Mouse (Mus musculus) v-Abl transformed pro-B cells (cell line): ENCODE results near the gene Pgls.

Source experiments
- in situ Hi-C, 2 experiments: fragments of 400-800 bp; cut with MboI; formaldehyde crosslinking; loops; one replicate each; pipeline ENCODE4 v1.15.1; 2025; ENCODE audit not compliant: unreplicated experiment in 2 of 2

The Pgls gene

DNA sequence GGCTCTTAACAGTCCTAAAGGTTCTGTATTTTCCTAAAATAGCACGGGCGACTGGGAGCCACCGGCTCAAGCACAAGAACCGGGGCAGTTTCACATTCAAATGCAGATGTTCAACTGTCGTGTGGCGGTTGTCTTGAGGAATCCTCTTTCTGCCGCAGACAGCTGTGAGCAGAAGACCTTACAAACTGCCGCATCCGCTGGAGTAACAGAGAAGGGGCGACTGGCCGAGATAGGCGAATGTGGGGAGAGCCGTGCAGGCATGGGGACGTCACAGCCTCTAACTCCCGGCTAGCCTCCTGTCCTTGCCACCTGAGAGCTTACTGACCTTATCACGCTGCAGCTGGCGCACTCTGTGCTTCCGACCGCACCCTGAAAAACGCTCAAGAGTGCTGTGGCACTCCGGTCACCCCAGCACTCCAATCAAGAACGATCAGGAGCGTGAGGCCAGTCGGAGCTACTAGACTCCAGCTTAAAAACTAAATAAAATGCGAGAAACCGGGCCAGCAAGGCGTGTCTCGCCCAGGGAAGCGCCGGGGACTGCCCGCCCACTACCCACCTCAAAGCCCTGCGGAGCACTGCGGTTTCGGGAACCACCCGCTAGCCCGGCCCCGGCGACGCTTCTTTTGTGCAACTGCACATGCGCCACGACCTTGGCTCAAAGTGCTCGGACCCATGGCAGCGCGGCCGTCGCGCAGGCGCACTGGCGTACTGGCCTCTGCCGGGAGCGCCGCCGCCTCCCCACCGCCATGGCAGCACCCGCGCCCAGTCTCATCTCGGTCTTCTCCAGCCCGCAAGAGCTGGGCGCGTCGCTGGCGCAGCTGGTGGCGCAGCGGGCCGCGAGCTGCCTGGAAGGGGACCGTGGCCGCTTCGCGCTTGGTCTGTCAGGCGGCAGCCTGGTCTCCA is at the start of gene Pgls:
Pgls (plus strand) TSS at position 706 of the 903 bp plus-strand sequence.
- in situ Hi-C loops, result no loop called here

DNA sequence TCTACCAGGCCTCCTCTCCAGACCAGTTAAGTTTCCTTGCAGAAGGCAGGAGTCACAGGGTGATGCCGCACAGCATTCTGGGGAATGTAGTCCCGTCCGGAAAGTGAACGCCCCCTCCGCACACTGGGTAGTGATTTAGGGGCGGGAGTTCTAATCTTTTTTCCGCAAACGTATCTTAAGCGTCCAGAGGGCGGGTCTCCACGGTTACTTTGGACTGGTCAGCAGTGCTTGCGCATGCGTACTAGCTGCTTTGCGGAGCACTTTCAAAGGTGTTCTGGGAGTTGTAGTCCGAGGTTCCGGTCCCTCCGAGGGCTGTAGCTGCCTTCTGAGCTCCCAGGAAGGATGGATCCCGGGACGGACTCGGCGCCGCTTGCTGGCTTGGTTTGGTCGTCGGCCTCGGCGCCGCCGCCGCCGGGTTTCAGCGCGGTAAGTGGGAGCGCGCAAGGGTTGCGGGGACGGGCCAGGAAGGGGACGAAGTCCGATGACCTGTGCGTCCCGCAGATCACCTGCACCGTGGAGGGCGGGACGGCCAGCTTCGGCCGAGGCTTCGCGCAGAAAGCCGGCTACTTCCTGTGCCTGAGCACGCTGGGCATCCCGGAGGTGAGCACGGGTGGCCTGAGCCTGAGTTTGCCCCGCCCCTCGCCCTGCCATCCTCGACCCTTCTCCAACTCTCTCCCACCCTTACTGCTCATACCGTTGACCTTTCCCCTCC is 49.2 kb upstream of the Pgls start, which contains the start of gene Mvb12a:
Mvb12a (plus strand) TSS at position 291 of the 712 bp plus-strand sequence.
- in situ Hi-C loops, result no loop called here

DNA sequence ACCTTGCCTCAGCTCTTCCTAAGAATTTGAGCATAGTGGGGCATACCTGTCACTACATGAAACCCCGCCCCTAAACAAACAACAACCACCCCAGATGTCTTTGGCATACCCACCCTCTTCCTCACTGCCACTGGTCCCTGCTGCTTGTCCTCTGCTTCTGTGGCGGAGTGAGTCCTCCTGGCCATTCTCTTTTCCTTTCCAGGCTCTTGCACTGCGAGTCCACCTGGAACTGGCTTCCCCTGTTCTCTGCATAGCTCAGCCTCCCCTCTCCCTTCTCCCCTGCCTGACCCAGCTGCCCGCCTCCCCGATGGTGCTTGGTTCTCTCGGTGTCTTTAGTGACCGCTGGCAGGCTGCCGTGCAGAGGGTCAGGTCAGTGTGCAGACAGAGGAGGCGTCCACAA is 48.2 kb upstream of the Pgls start:
- in situ Hi-C loops, result no loop called here

DNA sequence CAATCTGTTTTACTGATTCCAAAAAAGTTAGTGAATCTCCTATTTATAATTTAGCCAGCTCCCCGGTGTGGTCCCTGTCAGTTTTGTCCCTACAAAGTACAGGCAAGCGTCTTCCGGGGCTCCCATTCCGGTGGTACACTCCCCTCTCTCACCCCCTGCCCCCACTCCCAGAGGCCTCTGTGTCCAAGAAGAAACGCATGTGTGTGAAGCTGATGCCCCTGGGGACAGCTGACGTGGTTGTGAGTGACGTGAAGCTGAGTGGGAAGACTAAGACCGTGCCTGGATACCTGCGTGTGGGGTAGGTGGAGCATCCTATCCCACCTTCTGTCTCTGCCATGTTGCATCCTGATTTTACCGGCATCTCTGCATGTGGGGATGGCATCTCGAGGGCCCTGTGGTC is 46.9 kb upstream of the Pgls start:
- in situ Hi-C loops, result no loop called here

DNA sequence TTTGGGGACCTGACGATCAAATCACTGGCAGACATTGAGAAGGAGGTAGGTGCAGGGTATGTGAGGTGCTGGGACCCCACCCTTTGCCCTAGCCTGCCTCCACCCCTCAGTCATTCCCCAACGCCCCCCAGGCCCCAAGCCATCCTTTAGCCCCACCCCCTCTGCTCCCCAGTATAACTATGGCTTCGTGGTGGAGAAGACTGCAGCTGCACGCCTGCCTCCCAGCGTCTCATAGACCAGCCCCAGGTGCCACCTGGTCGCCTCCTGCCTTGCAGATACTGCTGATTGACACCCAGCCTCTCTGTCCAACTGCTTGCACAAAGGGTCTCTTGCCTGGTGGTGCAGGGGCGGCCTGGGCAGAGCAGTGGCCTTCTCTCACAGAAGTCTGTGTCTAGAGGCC is 44.4 kb upstream of the Pgls start:
- in situ Hi-C loops, result no loop called here

DNA sequence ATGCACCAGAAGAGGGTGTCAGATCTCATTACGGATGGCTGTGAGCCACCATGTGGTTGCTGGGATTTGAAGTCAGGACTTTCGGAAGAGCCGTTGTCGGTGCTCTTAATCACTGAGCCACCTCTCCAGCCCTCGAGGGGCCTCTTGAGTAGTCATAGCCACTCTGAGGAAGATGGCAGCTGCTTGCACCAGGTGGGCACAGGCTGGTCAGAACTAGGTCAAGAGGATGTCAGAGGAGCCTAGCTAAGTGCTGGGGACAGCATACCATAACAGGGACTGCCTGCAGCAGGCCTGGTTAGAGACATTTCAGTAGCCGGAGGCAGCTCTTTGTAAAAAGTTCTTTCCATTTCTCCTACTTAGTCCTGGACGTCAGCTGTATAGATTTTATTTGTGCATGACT is 41.2 kb upstream of the Pgls start:
- in situ Hi-C loops, result loop anchor here in 1 of 2 experiments (10.0 kb wide), 1 partner anchor 184 kb away; no protein-coding TSS in a partner anchor

DNA sequence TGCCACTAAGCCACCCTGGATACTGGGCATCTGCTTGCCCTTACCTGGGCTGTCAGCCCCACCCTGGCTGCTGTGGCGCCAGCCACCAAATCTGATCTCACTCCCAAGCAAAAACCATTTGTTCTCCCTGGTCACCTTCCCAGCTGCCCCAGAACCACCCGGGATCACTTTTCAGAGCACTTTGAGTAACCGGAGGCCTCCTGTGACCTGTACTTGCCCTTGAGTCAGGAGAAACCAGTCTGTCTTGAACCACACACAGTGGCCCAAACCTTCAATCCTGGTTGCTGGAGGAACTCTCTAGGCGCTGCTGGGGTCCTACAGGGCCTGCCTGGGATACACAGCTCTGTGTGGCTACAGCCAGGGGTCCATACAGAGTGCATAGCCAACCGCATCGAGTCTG is 39.2 kb upstream of the Pgls start:
- in situ Hi-C loops, result loop anchor here in 1 of 2 experiments (10.0 kb wide), 1 partner anchor 182 kb away; no protein-coding TSS in a partner anchor

DNA sequence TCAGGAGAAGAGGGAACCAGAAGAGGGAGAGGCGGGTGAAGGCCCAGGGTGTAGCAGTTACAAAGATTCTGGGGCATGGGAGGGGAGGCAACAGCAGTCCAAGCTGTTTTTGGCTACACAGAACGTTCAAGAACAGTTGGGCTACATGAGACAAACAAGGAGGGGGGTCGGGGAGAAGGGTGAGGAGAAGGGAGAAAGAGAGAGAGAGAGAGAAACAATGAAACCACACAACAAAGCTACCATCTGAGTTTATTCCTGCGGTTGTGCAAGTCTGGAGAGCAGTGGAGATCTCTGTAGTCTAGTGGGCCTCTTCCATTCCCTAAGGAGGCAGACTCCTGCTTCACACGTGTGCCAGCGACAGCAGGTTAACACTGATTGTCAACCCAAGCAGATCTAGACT is 38.0 kb upstream of the Pgls start:
- in situ Hi-C loops, result loop anchor here in 1 of 2 experiments (10.0 kb wide), 1 partner anchor 181 kb away; no protein-coding TSS in a partner anchor

DNA sequence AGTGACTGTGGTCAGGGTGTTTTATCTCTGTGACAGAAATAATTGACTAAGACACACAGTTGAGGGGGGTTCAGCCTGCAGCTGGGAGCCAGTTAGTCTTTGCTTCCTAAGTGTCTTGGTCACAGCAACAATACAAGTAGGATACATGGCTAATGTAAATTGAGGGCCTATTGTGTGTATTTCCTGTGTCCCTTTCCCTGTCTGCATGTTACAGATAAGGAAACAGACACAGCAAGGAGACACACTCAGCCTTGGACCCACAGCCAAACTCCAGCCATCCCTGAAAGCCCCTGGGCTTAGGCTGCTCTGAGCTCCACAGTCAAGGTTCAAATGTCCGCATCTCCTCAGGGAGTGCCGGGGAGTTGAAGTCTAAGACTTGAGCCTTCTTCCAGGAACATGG is 37.3 kb upstream of the Pgls start:
- in situ Hi-C loops, result loop anchor here in 1 of 2 experiments (10.0 kb wide), 1 partner anchor 180 kb away; no protein-coding TSS in a partner anchor

DNA sequence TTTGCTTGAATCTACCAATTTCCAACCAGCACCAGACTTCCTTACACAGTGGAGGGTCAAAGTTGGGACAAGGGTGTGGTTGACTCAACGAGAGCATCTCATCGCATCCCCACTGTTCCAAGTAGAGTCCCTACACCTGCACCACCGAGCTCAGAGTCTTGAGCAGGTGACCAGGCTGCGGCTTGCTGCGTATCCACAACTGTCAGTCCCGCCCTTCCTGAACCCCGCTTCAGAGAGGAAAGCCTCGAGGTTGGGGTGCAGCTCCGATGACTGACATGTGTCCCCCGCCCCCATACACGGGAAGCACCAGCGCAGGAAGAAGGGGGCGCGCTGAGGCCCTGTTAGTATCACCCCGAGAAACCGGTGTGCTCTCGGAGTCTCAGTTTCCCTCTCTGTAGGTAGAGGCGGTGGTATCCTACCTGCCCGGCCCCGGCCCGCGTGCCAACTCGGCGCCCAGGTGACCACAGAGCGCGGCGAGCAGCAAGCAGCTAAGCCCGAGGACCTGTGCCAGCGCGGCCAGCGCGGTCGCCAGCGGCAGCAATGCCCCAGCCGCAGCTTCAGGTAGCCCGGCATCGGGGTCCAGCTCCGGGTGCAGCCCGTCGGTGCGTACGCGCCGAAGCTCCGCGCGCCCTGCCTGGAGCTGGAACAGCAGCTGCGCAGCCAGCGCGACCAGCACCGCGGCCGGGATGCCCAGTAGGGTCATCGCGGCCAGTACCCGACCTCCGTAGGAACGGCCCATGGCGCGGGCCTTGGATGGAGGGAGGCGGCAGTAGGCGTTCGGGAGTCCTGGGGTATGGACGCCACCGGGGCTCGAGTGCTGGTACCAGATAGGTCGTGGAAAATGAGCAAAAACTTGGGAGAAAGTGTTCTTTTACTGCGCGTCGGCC is 33.7 kb upstream of the Pgls start, which contains the start of gene Tmem221:
Tmem221 (minus strand) TSS at position 801 of the 887 bp plus-strand sequence.
- in situ Hi-C loops, result loop anchor here in 1 of 2 experiments (10.0 kb wide), 1 partner anchor 176 kb away; no protein-coding TSS in a partner anchor

DNA sequence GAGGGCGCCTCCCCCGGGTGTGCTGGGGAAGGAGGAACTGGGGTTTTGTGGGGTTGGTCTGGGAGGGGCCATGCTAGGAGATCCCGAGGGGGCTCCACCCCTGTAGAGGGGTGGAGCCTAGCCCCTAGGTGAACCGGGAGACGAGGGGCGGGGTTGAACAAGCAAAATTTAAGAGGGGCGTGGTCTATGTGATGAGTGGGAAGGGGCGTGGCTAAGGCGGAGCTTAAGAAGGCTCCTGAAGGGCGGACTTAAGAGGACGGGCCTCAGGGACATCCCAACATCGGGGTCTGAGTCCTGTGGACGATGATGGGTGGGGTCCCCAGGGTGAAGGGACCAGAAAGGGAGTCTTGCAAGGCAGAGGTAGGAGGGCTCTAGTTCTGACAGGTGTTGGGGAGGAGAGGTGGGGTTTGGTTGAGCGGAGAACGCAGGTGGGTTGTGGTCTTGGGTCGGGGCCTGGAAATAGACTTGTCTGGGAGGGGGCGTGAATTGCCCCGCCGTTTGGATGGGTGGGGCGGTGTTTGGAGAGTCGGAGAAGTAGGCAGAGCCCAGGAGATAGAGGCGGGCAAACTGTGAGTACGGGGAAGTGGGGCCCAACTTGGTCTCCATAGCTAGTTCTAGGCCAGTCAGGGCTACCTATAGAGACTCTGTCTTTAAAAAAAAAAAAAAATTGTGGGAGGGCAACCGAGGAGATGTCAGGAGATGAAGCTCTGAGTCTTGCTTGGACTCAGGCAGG is 32.9 kb upstream of the Pgls start:
- in situ Hi-C loops, result loop anchor here in 1 of 2 experiments (10.0 kb wide), 1 partner anchor 176 kb away; no protein-coding TSS in a partner anchor

DNA sequence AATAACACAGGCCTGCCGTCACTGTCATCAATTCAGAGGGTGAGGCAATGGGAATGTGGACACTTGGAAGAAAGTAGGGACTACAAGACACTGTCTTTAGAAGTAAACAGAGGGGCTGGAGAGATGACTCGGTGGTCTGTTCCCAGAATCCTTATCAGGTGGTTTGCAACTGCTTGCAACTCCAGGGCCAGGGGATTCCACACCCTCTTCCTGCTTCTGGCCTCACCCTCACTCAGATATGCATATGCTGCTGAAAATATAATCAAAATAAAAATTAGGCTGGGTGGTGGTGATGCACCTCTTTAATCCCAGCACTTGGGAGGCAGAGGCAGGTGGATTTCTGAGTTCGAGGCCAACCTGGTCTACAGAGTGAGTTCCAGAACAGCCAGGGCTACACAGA is 31.9 kb upstream of the Pgls start:
- in situ Hi-C loops, result loop anchor here (5.0 kb wide), 3 partner anchors 37 to 102 kb away; partner anchors contain the start of gene Fam129c (in 2 of the 2)

DNA sequence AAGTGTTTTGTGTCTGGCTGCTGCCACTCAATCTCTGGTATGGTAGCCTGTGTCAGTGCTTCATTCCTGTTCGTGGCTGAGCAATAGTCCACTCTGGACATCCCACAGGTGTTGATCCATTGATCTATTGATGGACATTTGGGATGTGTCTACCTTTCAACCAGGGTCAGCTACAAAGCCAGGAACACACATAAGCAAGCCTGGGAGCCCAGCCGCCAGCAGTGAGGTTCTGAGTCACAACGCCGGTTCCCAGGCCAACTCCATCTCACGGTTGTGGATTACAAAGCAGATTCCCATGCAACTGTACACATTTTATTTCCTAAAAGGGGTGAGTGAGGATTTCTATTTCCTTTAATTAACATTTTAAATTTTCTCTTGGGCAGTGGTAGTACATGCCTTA is 31.2 kb upstream of the Pgls start:
- in situ Hi-C loops, result loop anchor here (5.0 kb wide), 3 partner anchors 37 to 102 kb away; partner anchors contain the start of gene Fam129c (in 2 of the 2)

DNA sequence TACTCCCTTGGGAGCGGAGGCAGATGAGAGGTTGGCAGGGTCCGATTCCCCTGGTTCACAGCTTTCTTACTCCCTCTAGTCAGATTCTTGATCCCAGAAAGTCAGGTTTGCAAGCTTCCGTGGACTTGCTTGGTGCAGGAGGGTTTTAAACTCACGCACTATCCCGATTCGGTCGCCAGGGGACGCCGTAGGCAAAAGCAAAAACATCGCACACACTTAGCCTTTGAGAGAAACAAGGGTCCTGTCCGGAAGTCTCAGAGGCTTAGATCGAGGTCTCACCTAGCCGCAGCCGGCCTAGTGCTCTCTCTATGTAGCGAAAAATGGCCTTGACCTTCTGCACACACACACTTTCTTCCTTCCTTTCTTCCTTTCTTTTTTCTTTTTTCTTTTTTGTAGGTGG is 30.6 kb upstream of the Pgls start:
- in situ Hi-C loops, result loop anchor here (5.0 kb wide), 3 partner anchors 36 to 101 kb away; partner anchors contain the start of gene Fam129c (in 2 of the 2)

DNA sequence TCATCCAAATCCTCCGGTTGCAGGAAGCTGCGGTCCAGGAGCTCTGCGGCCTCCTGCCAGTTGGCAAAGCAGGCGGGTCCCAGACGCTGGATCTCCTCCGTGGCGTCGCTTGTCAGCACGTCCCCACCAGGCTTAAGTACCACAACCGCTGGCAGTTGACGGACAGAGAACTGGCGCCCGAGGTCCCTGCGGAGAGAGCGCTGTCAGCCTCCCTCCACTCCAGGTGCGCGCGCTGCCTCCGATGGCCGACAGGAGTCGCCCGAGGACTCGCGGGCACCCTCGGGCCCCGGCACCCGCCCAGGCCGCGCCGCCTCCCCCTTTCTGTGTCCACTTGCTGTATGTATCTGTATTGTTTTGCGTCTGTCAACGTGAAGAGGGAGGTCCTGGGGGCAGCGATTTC is 29.2 kb upstream of the Pgls start:
- in situ Hi-C loops, result loop anchor here (5.0 kb wide), 3 partner anchors 35 to 100 kb away; partner anchors contain the start of gene Fam129c (in 2 of the 2)

DNA sequence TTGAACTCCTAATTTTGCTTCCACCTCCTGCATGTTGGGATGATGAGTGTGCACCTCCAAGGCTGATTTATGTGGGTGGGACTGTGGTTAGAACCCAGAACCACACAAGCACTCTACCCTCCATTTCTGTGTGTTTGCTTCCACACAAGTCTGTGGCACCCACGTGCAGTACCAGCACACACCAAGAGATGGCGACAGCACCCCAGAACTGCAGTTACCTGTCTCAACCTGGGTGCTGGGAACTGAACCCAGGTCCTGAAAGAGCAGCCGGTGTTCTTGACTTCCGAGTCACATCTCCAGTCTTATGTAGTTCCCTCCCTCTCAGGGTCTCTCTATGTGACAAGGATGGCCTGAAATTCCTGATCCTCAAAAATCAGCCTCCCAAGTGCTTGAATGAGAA is 28.0 kb upstream of the Pgls start:
- in situ Hi-C loops, result loop anchor here (5.0 kb wide), 3 partner anchors 33 to 98 kb away; partner anchors contain the start of gene Fam129c (in 2 of the 2)

DNA sequence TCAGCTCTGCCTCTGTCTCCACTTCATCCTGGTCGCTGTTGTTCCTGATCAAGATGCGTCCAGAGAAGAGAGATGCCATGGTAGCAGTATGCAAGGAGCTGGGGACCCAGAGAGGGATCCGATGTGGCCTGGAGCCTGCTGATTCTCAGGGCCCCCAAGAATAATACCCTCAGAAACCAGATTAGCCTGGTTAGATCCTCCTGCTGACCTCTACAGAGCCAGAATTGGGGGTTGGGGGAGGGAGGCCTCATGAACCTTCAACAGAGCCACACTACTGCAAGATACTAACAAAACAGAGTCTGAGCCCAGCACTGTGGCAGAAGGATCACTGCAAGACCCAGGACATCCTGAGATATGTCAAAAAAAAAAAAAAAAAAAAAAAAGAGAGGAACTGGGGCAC is 25.5 kb upstream of the Pgls start, which contains the start of gene Nxnl1:
Nxnl1 (minus strand) TSS at position 101 of the 400 bp plus-strand sequence.
- in situ Hi-C loops, result no loop called here

DNA sequence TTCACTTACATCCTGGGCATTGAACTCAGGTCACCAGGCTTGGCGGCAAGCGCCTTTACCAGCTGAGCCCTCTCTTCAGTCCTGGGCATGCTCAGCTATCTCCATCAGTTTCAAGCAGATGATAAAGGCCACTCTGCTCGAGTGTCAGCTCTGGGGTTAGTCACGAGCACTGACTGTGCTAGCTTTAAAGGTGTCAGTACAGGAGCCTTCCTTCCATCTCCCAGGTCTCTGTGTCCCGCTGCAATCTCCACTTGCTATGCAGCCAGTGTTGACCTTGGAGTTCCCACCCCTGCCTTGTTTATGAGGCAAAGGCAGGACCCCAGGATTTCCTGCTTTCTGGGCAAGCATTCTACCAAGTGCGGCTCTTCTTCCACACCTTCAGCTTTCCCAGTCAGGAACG is 24.4 kb upstream of the Pgls start:
- in situ Hi-C loops, result no loop called here

DNA sequence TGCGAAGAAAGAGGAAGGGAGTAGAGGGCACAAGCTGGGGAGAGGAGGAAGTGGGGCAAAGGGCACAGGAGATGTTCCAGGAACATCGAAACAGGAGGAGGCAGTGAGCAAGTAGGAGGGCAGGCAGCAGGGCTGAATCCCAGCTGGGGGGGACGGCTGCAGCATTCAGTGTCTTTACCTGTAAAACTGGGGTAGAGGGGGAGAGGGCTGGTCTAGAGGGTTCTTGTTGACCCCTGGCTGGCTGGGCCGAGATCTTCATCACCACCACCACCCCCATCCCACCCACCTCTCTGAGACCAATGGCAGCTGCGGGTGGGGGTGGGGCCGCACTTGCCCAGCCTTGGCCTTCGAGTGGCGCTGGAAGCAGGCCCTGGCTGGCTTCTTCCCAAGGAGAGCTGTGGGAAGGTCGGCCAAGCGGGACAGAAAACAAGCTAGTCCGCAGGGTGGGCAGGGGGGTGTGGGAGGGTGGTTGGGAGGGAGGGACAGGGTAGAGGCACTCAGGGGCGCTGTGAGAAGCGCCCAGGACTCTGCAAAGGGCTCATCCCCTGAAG is 23.5 kb upstream of the Pgls start, which contains the start of gene Slc27a1:
Slc27a1 (plus strand) TSS at position 496 of the 551 bp plus-strand sequence.
- in situ Hi-C loops, result no loop called here
